Mouse (Mus musculus): ENCODE data around the gene Slc44a2.

DNA sequence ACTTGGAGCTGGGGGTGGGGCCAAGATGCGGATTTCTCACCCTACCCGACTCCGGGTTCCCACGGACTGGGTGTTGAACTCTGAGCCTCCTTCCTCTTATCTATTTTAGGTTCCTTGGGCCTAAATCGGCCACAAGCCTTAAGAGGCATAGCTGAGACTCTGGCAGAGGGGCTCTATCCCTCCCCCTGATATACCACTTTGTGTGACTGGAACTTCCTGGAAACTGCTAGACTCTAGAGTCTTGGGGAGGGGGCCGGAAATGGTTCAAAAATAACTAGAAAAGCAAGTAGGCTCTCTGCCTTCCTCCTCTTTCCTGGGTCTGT, 976 bp downstream of the Slc44a2 start:
- TF ChIP-seq CTCF (IDR thresholded peaks at IDR 0.05; ENCODE audit: low read depth, low read length) (no peak), POLR2A (IDR thresholded peaks at IDR 0.05; ENCODE audit: borderline replicate concordance, low read depth, low read length) (no peak)

Data from bone marrow macrophage, adult 2 months (primary cell).